Mouse (Mus musculus) ES-Bruce4 (cell line): Measurements from ENCODE around the gene Isca2.

Experiments
- CTCF ChIP-seq: IDR thresholded peaks from one replicate; pipeline ENCODE4 v1.8.1; 2011; ENCODE audit warnings: low read depth, low read length
- EP300 ChIP-seq: IDR thresholded peaks from 2 replicates; pipeline ENCODE4 v1.6.1; 2011; ENCODE audit warnings: low read depth, low read length; ENCODE audit not compliant: insufficient read depth

DNA sequence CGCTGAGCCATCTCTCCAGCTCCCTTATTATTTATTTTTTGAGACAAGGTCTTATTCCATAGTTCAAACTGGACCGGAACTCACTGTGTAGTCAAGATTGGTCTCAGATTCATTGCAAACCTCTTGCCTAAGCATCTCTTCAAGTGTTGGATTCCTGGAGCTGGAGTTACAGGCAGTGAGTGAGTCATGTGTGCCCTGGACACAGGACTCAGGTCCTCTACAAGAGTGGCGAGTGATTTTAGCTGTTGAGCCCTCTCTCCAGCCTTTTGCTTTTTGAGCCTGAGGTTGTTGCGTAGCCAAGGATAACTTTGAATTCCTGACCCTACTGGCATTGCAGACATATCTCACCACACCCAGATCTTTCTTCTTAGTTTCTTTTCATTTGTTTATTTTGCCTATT is 27.4 kb upstream of the Isca2 start:
- TF ChIP-seq EP300 (no peak), CTCF (no peak)
